Mouse (Mus musculus): ENCODE results near the gene Sgcb. TPM values are rescaled to one million over a fixed set of nuclear protein-coding genes. Genes with fewer than 3 reads are reported as not detected.
"Not testable (repeated sequence)": the region's sequence is repeated elsewhere in the genome, so short reads cannot be mapped to it uniquely, and the experiment has no call there.

Gene Sgcb
- polyA plus RNA-seq, 1 experiment from 2014 or later = 19.7 TPM

DNA sequence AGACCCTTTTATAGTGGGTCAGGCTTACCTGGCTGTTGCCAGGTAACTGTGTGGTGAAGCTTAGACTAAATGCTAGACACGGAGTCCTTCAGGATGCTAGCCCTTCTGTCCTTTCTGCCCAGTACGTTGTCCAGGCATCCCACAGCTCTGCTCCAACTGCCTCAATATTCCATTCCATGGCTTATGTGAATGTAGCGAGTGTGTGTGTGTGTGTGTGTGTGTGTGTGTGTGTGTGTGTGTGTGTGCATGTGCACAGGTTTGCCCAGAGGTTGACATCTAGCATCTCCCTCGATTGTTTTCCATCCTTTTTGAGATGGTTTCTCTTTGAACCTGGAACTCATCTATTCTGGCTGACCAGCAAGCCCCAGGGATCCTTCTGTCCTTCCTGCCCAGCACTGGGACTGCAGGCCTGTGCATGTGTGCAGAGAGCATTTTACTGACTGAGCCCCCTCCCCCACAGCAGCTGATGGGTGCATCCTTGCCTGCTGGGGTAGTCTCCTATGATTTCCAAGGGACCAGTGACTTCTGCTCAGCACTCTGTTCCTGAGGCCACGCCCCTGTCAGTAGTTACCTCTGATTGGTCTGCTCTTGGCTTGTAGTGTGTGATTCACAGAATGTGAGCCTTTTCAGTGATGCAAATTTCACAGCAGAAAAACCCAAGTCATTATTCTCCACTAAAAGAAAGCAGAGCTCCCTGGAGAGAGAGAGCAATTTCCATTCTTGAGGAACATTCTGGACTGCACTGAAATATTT is 48.5 kb downstream of the Sgcb start:
- Histone ChIP-seq H3K27me3 (replicated peaks) (no peaks in the 10 kb centered on the region), H3K4me3 (replicated peaks) (no peak overlapping the region), H3K9me3 (no peaks in the 10 kb centered on the region), H3K4me2 (replicated peaks) (no peak overlapping the region), H3K9ac (no peak overlapping the region), H3K27ac (no peak overlapping the region), H3K36me3 (no peaks in the 10 kb centered on the region), H3K4me1 (replicated peaks) (no peaks in the 10 kb centered on the region)
- 66% methylated on average over 5 of the region's 5 CpGs for WGBS
- ATAC-seq = no peak

DNA sequence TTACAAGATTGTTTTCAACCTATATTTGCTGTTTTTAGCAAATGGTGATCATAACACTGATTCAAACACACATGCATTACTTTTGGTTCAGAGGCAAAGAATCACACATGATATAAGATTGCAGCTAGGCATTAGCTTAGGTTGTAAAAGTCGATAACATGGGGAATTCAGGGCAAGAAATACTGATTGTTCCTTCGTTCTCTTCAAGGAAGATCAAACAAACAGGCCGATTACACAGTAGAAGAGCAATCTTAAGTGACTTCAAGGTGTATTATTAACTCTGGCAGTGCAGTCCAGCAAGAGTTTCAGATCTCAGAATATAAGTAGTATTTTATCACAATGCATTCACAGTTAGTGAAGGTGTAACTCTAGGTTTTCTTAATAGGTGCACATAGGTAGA is 60.5 kb downstream of the Sgcb start:
- Histone ChIP-seq H3K9me3 (no peaks in the 10 kb centered on the region), H3K4me1 (replicated peaks) (no peaks in the 10 kb centered on the region), H3K4me3 (replicated peaks) (no peak overlapping the region), H3K36me3 (no peaks in the 10 kb centered on the region), H3K27me3 (replicated peaks) (no peaks in the 10 kb centered on the region), H3K4me2 (replicated peaks) (no peak overlapping the region), H3K27ac (no peak overlapping the region), H3K9ac (no peak overlapping the region)
- 49% methylated on average over 3 of the region's 3 CpGs for WGBS
- ATAC-seq = peak; percentile 76

DNA sequence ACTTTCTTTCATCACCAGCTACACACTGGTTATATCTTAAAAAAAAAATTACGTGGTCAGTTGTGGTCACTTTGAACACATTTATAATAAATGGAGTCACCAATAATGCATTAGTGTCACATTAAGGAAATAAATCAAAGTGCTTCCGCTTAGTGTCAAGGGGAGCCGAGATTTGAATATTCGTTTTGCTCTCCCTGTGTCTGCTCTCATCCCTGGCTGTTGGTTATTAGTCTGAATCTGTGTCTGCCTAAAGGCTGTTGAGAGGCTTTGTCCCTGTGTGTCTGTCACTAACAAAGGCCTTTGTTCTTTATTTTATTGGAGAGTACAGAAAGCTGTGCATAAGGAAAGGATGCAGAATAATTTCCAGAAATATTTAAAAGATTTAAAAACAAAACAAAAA is 61.0 kb downstream of the Sgcb start:
- Histone ChIP-seq H3K4me2 (replicated peaks) (no peak overlapping the region), H3K4me3 (replicated peaks) (no peak overlapping the region), H3K9me3 (no peaks in the 10 kb centered on the region), H3K9ac (no peak overlapping the region), H3K4me1 (replicated peaks) (no peaks in the 10 kb centered on the region), H3K27me3 (replicated peaks) (no peaks in the 10 kb centered on the region), H3K36me3 (no peaks in the 10 kb centered on the region), H3K27ac (no peak overlapping the region)
- ATAC-seq = no peak
- WGBS = 45% methylated on average over 4 of the region's 4 CpGs

DNA sequence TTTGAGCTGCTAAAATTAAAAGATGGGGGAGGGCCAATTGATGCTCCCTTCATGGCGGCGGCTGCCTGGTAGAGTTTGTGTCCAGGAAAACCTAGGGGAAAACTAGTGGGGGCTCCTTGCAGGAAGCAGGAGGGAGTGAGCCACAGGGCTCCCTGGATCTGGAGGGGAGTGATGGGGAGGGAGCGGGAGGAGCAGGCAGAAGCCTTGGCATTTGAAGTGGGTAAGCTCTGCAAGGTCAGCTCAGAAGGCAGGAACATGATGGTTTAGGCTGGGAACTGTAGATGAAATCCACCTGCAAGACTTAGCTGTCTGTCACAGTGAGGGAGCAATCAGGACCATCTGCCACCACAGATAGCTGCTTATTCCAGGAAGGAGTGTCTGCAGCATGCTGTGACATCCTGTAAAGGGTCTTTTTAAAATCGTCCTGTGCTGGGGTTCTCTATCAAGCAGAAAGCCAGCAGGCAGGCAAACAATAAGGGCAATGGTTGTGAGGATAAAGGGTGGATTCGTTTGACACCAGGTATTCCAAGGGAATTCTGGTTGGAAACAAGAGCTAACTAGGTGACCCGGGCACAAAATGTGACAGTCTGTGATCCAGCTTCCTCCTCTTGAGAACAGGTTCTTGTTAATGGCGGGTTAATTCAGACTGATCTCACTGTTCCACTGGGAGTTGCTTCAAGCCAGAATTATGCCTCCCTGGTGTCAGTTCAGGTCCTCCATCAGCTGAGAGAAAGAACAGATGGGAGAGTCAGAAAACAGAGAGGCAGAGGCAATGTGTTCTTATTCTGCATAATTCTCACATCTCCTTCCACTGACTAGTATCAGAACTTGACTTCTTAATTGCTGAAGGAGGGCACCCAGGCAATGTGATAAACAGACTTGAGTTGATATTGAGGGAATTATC is 62.1 kb downstream of the Sgcb start:
- Histone ChIP-seq H3K4me2 (replicated peaks) (no peak overlapping the region), H3K4me1 (replicated peaks) (no peaks in the 10 kb centered on the region), H3K9me3 (no peaks in the 10 kb centered on the region), H3K27me3 (replicated peaks) (no peaks in the 10 kb centered on the region), H3K27ac (no peak overlapping the region), H3K4me3 (replicated peaks) (no peak overlapping the region), H3K9ac (no peak overlapping the region), H3K36me3 (no peaks in the 10 kb centered on the region)
- 48% methylated on average over 7 of the region's 7 CpGs for WGBS
- no peak for ATAC-seq

DNA sequence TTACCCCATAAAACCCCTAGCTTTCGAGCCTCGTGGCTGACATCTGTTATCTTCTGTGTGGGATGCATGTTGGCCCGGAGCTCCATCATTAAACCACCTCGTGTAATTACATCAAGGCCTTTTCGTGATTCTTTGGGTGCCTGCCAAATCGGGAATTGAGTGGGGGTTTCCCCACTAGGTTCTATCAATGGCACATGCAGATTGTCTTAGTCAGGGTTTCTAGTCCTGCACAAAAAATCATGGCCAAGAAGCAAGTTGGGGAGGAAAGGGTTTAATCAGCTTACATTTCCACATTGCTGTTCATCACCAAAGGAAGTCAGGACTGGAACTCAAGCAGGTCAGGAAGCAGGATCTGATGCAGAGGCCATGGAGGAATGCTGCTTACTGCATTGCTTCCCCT is 63.6 kb downstream of the Sgcb start:
- not testable (repeated sequence) for H3K9ac ChIP-seq; H3K4me3 ChIP-seq (replicated peaks); H3K4me2 ChIP-seq (replicated peaks); H3K4me1 ChIP-seq (replicated peaks); H3K27ac ChIP-seq; H3K9me3 ChIP-seq; H3K36me3 ChIP-seq; H3K27me3 ChIP-seq (replicated peaks); ATAC-seq
- 79% methylated on average over 6 of the region's 6 CpGs for WGBS

Other genes with a start within 250 kb of the Sgcb start
- 0.15 and 0.20 TPM in 2 replicates for gene Cwh43, start 241.7 kb downstream of the Sgcb start, polyA plus RNA-seq (2015; fragmentation: Nextera tagmentation; extraction: Ambion mirVana)
- 18.0 and 20.9 TPM in 2 replicates for gene Dcun1d4, start 166.8 kb downstream of the Sgcb start, polyA plus RNA-seq (2015; fragmentation: Nextera tagmentation; extraction: Ambion mirVana)
- gene Lrrc66, start 15.3 kb downstream of the Sgcb start, polyA plus RNA-seq (2015; fragmentation: Nextera tagmentation; extraction: Ambion mirVana) = 4.7 and 5.5 TPM in 2 replicates
- gene Spata18, start 3.6 kb upstream of the Sgcb start, polyA plus RNA-seq (2015; fragmentation: Nextera tagmentation; extraction: Ambion mirVana) = 0.28 and 0.38 TPM in 2 replicates